Mouse (Mus musculus): ENCODE results near the gene Ncl.

GRCm38 (mm10) chr1:86306686-86307085, 52.5 kb downstream of the Ncl start:
- TF ChIP-seq CTCF (IDR thresholded peaks at IDR 0.05; ENCODE audit: extremely low read depth, insufficient read depth, insufficient read length, insufficient replicate concordance) (no peak), POLR2A (IDR thresholded peaks at IDR 0.05; ENCODE audit: low read depth, low read length) (no peak)

Measured in spleen, adult 2 months (tissue).